In genomic region chr6:39295727-39296411, GRCm38 (mm10) we compare ENCODE assay signal across 10 mouse cellular contexts.
DNase-seq lines count a peak whose midpoint lies in the region; ATAC-seq and TF ChIP-seq lines count a peak whose summit lies in the region.
"Had no signal": no experiment of that assay in that cellular context is flagged by ENCODE, and none has a peak within 500 bp of the region (broad histone marks: within the 10 kb centered on the region; RNA-seq: fewer than 3 reads in every experiment).

No protein-coding gene starts in this region.

- intact Hi-C loops in left cerebral cortex, adult 2 months (cut with DNase I), result no loop called here

- H3K4me3 ChIP-seq in lung, embryonic 14.5 days (ENCODE audit: low read depth, low read length), result no peak overlapping the region
- no peak overlapping the region for H3K4me3 ChIP-seq in kidney, postnatal 0 days (replicated peaks; ENCODE audit: low read depth, low read length)
- H3K4me3 ChIP-seq in left cerebral cortex, adult 2 months, result no peak overlapping the region
- no peak overlapping the region for H3K4me3 ChIP-seq in hindbrain, embryonic 14.5 days (replicated peaks; ENCODE audit: low read length)

- no peaks in the 10 kb centered on the region for H3K9me3 ChIP-seq in lung, embryonic 14.5 days (ENCODE audit: low read depth, low read length)
- no peaks in the 10 kb centered on the region for H3K9me3 ChIP-seq in kidney, postnatal 0 days (replicated peaks; ENCODE audit: low read length)
- H3K9me3 ChIP-seq in hindbrain, embryonic 14.5 days (ENCODE audit: control insufficient read depth, low read length), result no peaks in the 10 kb centered on the region

- 19% methylated on average over 14 of the region's 14 CpGs for WGBS in lung, embryonic 14.5 days
- WGBS in kidney, postnatal 0 days, result 6% methylated on average over 14 of the region's 14 CpGs
- 32% methylated on average over 14 of the region's 14 CpGs for WGBS in hindbrain, embryonic 14.5 days

- no peak overlapping the region for H3K27ac ChIP-seq in lung, embryonic 14.5 days (ENCODE audit: low read depth)
- 0 out of 2 replicates have a peak overlapping the region, but pooled peaks have one; percentile 31 for H3K27ac ChIP-seq in kidney, postnatal 0 days
- no peak overlapping the region for H3K27ac ChIP-seq in left cerebral cortex, adult 2 months
- H3K27ac ChIP-seq in hindbrain, embryonic 14.5 days, result no peak overlapping the region

- H3K4me2 ChIP-seq in lung, embryonic 14.5 days, result peak overlapping the region; percentile 37
- peak overlapping the region; percentile 45 for H3K4me2 ChIP-seq in kidney, postnatal 0 days (ENCODE audit: low read length)
- H3K4me2 ChIP-seq in hindbrain, embryonic 14.5 days (replicated peaks), result no peak overlapping the region

- peaks cover 5% of the 10 kb centered on the region for H3K4me1 ChIP-seq in lung, embryonic 14.5 days (ENCODE audit: insufficient read depth)
- H3K4me1 ChIP-seq in kidney, postnatal 0 days (replicated peaks; ENCODE audit: insufficient read depth, low read length), result no peaks in the 10 kb centered on the region
- no peaks in the 10 kb centered on the region for H3K4me1 ChIP-seq in hindbrain, embryonic 14.5 days (replicated peaks; ENCODE audit: control insufficient read depth, insufficient read depth, low read length)

- ATAC-seq in lung, embryonic 14.5 days (ENCODE audit: insufficient read depth), result peak; percentile 29; the same call in 1 of the 2 replicates
- ATAC-seq in kidney, postnatal 0 days (replicated peaks; ENCODE audit: low FRiP score, low read depth), result no peak
- no peak for ATAC-seq in hindbrain, embryonic 14.5 days (ENCODE audit: low FRiP score)

- H3K27me3 ChIP-seq in lung, embryonic 14.5 days (ENCODE audit: insufficient read depth, low read length), result no peaks in the 10 kb centered on the region
- no peaks in the 10 kb centered on the region for H3K27me3 ChIP-seq in kidney, postnatal 0 days (ENCODE audit: insufficient read depth, low read length)
- H3K27me3 ChIP-seq in hindbrain, embryonic 14.5 days (ENCODE audit: control insufficient read depth, insufficient read depth, low read length), result no peaks in the 10 kb centered on the region

- peak; percentile 56 for DNase-seq in lung, embryonic 14.5 days
- DNase-seq in lung, postnatal 4 days, result no peak
- peak; percentile 41 for DNase-seq in embryo, embryonic 11 days
- DNase-seq in kidney, postnatal 0 days (ENCODE audit: low spot score), result peak; percentile 79
- peak; percentile 51 for DNase-seq in skeletal muscle tissue, adult 2 months (ENCODE audit: low read depth, low spot score)
- DNase-seq in left cerebral cortex, adult 2 months (ENCODE audit: extremely low spot score in 1 of 2, low spot score in 2 of 2), result no peak
- no peak for DNase-seq in urinary bladder, postnatal 4 days (ENCODE audit: low spot score in 2 of 2)
- DNase-seq in hindbrain, embryonic 14.5 days (ENCODE audit: low spot score), result no peak
- DNase-seq: cerebellum, adult 11-12 months; right cerebral cortex, postnatal 25 days had no signal

- H3K36me3 ChIP-seq in lung, embryonic 14.5 days (ENCODE audit: insufficient read depth), result no peaks in the 10 kb centered on the region
- no peaks in the 10 kb centered on the region for H3K36me3 ChIP-seq in kidney, postnatal 0 days (ENCODE audit: insufficient read depth, low read length)
- H3K36me3 ChIP-seq in hindbrain, embryonic 14.5 days (replicated peaks; ENCODE audit: control insufficient read depth, insufficient read depth), result no peaks in the 10 kb centered on the region

- TF ChIP-seq CTCF in lung, embryonic 14.5 days (IDR thresholded peaks at IDR 0.05; ENCODE audit: low read depth), result no peak
- no peak for TF ChIP-seq CTCF in kidney, postnatal 0 days (IDR thresholded peaks at IDR 0.05; ENCODE audit: low read depth)
- TF ChIP-seq CTCF in left cerebral cortex, adult 2 months (IDR thresholded peaks at IDR 0.05), result no peak

- H3K9ac ChIP-seq in lung, embryonic 14.5 days, result peak overlapping the region; percentile 16; the same call in 1 of the 2 replicates
- H3K9ac ChIP-seq in kidney, postnatal 0 days (ENCODE audit: low read depth, low read length), result no peak overlapping the region
- H3K9ac ChIP-seq in hindbrain, embryonic 14.5 days, result no peak overlapping the region

Comparison
In these comparisons a context has a peak if more than half of its experiments do, and no peak if none do; other contexts are left out.
1. DNase-seq: peak in lung, embryonic 14.5 days (single experiment), embryo, embryonic 11 days (single experiment), kidney, postnatal 0 days (single experiment) and skeletal muscle tissue, adult 2 months (single experiment); none in lung, postnatal 4 days (0 of 2), left cerebral cortex, adult 2 months (0 of 2), urinary bladder, postnatal 4 days (0 of 2) and hindbrain, embryonic 14.5 days (single experiment).